Mouse (Mus musculus) layer of hippocampus, adult 8-10 months (tissue): ENCODE measurements at regions not wholly inside any gene's neighbourhood (a gene's known extent, or its start where the extent isn't known, plus 50 kb on each side); places are given as distances from the start of the nearest gene placed in this dataset.

ENCODE experiments used
- DNase-seq, 2 experiments: peaks; one replicate each; pipeline ENCODE4 v3.0.0; 2022; ENCODE audit warnings: low spot score in 2 of 2

- DNase-seq = no peak
These were observed 74.8 kb upstream of the Stxbp5l start for GRCm38 (mm10) chr16:37459533-37459890.

- no peak for DNase-seq
These were observed 74.1 kb upstream of the Stxbp5l start for GRCm38 (mm10) chr16:37458592-37459532.

GRCm38 (mm10) chr16:37455971-37456370, 71.2 kb upstream of the Stxbp5l start:
- DNase-seq = no peak

GRCm38 (mm10) chr16:37449846-37450245, 65.1 kb upstream of the Stxbp5l start:
- DNase-seq = peak in 1 of 2 experiments; percentile 18

- DNase-seq = no peak
These were observed 61.0 kb upstream of the Stxbp5l start for GRCm38 (mm10) chr16:37445756-37446155.

GRCm38 (mm10) chr16:37442936-37443335, 58.2 kb upstream of the Stxbp5l start:
- DNase-seq = no peak

- peak in 1 of 2 experiments; percentile 12 for DNase-seq
These were observed 57.7 kb upstream of the Stxbp5l start for GRCm38 (mm10) chr16:37442481-37442880.

- DNase-seq = peak; percentile 52 to 55
These were observed 55.9 kb upstream of the Stxbp5l start for GRCm38 (mm10) chr16:37440628-37441164.
